Comparison of ENCODE assay signal across 22 mouse cellular contexts in genomic region chr4:80004788-80005187, GRCm38 (mm10).
DNase-seq lines count a peak whose midpoint lies in the region; ATAC-seq and TF ChIP-seq lines count a peak whose summit lies in the region.
"Had no signal": no experiment of that assay in that cellular context is flagged by ENCODE, and none has a peak within 500 bp of the region (broad histone marks: within the 10 kb centered on the region; RNA-seq: fewer than 3 reads in every experiment).

No protein-coding gene starts in this region.

- H3K9me3 ChIP-seq in G1E (replicated peaks): peaks cover 2% of the 10 kb centered on the region
- H3K9me3 ChIP-seq: embryonic facial prominence, embryonic 15.5 days; forebrain, embryonic 13.5 days; heart, embryonic 12.5 days; hindbrain, embryonic 15.5 days; kidney, embryonic 15.5 days; midbrain, embryonic 10.5 days had no signal

- no peaks in the 10 kb centered on the region for H3K36me3 ChIP-seq in G1E (replicated peaks)
- H3K36me3 ChIP-seq: embryonic facial prominence, embryonic 15.5 days; heart, embryonic 12.5 days; hindbrain, embryonic 15.5 days; kidney, embryonic 15.5 days; midbrain, embryonic 10.5 days had no signal

- TF ChIP-seq CTCF in G1E (IDR thresholded peaks at IDR 0.05; ENCODE audit: low read depth, low read length): no peak

- DNase-seq in G1E (ENCODE audit: low spot score) (no peak), R1 (ENCODE audit: low read depth, low spot score) (peak; percentile 61)
- peak; percentile 54 for DNase-seq in skeletal muscle tissue, adult 2 months (ENCODE audit: low read depth, low spot score)
- DNase-seq in heart, postnatal 36 days: no peak
- no peak for DNase-seq in cerebellum, postnatal 4 days (ENCODE audit: low spot score in 2 of 2)
- no peak for DNase-seq in lung, adult 18-20 months
- DNase-seq: adrenal gland, postnatal 10 days; cerebellum, postnatal 10 days; gastrocnemius, postnatal 25 days; heart, postnatal 14 days; layer of hippocampus, postnatal 36 days; lung, postnatal 10 days; right cerebral cortex, postnatal 25 days had no signal

- H3K4me1 ChIP-seq in G1E (ENCODE audit: insufficient read depth, low read depth, low read length): no peaks in the 10 kb centered on the region
- H3K4me1 ChIP-seq: embryonic facial prominence, embryonic 15.5 days; forebrain, embryonic 13.5 days; heart, embryonic 12.5 days; hindbrain, embryonic 15.5 days; kidney, embryonic 15.5 days; midbrain, embryonic 10.5 days had no signal

- intact Hi-C loops in heart, postnatal 36 days (cut with DNase I): no loop called here

- ATAC-seq in G1E (ENCODE audit: extremely low read depth, insufficient number of reproducible peaks, low FRiP score, poor library complexity, severe bottlenecking): peak; percentile 30
- ATAC-seq in granulocyte monocyte progenitor cell, adult 5-6 weeks (replicated peaks; ENCODE audit: poor library complexity, severe bottlenecking): peak; percentile 45
- ATAC-seq: activated CD4-positive, CD25-positive, alpha-beta regulatory T cell, adult 4 months; forebrain, embryonic 13.5 days; intestine, embryonic 16.5 days had no signal

- no peak overlapping the region for H3K4me3 ChIP-seq in G1E (ENCODE audit: low read depth, low read length)
- H3K4me3 ChIP-seq: embryonic facial prominence, embryonic 15.5 days; forebrain, embryonic 13.5 days; heart, embryonic 12.5 days; hindbrain, embryonic 15.5 days; kidney, embryonic 15.5 days; midbrain, embryonic 10.5 days had no signal

- no peaks in the 10 kb centered on the region for H3K27me3 ChIP-seq in G1E (ENCODE audit: insufficient read depth, low read length)
- H3K27me3 ChIP-seq: embryonic facial prominence, embryonic 15.5 days; forebrain, embryonic 13.5 days; heart, embryonic 12.5 days; hindbrain, embryonic 15.5 days; kidney, embryonic 15.5 days had no signal

Comparison
In these comparisons a context has a peak if more than half of its experiments do, and no peak if none do; other contexts are left out.
1. DNase-seq: peak in R1 (single experiment) and skeletal muscle tissue, adult 2 months (single experiment); none in G1E (single experiment), heart, postnatal 36 days (0 of 2), cerebellum, postnatal 4 days (0 of 2) and lung, adult 18-20 months (0 of 2).